Mouse (Mus musculus) testis, postnatal 10 days (tissue): Measurements from ENCODE around the gene Cox7a2l.

Experiments
- DNase-seq: peaks from one replicate; pipeline ENCODE4 v3.0.0; 2021; ENCODE audit warnings: low spot score

Cox7a2l gene

DNA sequence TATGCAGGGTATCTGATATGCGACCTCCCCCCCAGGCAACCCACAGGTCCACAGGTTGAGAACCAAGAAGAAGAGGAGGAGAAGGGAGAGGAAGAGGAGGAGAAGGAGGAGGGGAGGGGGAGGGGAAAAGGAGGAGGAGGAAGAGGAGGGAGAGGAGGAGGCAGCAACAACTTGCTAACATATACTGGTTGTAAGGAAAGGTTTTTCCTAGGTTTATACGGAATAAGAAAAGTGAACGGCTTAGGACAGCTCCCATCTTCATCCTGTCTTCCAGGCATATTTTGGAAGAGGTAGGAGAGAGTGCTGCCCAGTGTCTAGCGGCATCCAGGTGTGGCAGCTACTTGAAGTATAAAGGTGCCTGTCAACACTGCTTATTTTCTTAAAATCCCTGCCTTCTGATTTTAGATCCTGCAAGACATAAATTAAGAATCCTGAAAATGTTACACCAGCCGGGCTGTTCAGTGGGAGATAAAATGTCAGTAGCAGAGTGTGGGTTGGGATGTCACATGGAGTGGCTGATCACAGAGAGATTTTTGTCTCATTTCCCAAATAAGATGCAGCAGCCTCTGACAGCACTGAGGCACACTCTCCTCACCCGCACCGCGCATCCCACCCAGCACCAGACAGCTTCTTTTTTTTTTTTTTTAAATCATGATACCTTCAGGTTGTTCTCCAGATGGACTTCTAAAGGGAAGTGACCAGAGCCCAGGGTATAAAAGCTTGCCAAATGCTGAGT, at the start of gene Cox7a2l:
Gene Cox7a2l (minus strand): TSS at position 51 of the 736 bp plus-strand sequence.
- no peak for DNase-seq

DNA sequence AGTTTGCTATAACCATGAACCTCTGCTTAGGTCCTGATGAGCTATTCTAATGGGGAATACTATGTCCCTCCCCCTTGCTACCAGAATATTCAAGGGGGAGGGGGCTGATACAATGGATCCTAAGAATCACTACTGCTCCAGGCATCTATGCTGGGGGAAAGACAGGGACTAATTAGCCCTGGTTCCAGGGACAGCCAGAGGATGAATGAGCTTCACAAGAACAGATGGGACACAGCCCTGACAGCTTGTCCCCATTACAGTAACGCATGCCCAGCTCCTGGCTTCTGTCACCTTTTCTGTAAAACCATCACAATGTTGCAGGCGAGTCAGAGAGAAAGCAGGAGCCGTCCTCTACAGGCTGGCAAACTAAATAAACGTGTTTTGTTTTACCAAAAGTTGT, 48.4 kb upstream of the Cox7a2l start:
- DNase-seq: no peak

DNA sequence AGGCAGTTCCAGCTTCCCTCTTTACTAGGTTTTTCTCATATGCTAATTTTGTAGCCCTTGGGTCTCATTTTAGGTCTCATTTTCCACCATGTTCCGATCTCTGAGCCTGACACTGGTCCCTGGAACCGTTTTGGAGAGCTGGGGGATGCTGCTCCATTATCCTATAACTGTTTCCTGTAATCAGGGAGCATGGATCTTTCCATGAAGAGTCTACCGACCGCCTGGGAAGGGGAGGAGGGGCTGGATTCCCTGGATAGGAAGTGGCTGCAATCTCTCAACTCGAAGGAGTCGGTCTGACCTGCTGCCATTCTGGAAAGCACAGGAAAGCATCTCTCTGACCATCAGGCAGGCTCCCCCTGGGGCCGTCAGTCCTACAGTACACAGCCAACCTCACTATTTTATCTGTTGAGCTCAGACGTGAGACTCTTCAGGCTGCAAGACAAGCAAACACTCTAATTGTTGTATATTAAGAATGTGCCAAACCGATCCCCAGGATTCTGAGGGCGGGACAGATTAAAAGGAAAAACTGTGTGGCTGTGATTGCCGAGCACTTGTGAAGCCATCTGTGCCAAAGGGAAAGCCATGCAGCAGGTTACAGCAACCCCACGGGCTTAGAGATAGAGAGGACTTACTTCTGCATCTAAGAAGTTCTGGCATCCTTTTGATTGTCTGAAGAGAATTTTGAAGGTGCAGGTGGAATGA, 47.1 kb upstream of the Cox7a2l start:
- peak; percentile 38 for DNase-seq

DNA sequence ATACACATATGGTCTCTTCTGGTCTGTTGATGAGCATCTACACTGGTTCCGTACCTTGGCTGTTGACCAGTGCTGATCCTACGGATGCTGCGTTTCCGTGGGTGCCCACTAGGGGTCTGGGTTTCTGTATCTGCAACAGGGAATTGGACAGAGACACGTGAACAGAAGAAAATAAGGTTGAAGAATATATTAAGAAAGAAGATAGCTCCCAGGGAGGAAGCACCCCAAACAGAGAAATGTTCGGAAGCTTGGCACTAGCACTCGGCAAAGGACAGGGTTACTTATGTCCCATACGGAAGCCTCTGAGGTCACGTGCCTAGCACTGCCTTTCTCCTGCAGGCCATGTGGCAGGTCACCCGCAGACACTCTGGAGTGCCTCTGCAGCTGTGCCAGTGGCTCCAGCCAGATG, 46.6 kb upstream of the Cox7a2l start:
- DNase-seq: peak; percentile 78

DNA sequence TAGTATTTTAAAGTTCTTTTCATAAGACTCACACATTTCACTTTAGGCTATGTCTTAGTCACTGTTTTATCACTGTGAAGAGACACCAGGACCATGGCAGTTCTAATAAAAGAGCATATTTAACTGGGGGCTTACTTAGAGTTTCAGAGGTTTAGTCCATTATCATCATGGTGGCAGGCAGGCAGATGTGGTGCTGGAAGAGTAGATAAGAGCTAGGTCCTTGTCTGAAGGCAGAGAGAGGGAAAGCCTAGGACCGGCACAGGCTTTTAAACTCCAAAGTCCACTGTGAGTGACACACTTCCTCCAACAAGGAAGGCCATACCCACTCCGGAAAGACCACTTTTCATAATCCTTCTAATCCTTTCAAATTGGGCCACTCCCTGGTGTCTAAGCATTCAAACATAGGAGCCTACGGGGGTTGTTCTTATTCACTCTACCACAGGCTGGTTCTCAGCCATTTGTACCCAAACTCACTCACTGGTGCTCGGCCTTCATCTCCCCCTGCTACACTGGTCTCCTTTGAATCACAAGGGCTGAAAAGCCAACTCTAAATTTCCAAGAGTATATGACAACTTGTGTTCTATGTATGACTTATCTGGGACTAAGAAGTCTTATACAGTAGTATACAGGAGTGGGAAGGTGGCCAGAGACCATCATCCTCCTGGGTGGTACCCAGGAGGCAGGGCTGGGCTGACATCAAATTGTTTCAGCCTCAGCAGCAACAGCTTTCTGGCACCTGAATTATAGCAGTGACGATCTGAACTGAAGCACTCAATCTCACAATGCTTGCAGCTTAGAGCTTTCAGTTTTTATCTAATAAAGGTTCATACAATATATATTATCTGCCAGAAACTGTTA, 45.3 kb upstream of the Cox7a2l start:
- no peak for DNase-seq

DNA sequence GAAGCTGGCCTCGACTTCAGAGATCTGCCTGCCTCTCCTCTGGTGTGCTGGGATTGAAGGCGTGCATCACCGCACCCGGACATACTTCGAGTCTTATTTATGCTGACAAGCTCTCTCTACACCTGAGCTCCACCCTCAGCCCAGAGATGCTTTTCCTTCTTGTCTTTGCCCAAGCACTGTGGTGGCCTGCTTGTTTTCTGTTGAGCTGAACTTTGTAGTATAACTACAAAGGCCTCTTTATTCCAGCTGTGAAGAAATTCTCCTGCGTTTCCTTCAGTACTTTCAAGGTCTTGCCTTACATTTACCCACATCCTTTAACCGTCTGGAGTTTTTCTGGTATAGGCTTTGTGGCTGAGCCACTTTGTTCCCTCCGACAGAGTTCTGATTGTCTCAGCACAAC, 42.0 kb upstream of the Cox7a2l start:
- no peak for DNase-seq

DNA sequence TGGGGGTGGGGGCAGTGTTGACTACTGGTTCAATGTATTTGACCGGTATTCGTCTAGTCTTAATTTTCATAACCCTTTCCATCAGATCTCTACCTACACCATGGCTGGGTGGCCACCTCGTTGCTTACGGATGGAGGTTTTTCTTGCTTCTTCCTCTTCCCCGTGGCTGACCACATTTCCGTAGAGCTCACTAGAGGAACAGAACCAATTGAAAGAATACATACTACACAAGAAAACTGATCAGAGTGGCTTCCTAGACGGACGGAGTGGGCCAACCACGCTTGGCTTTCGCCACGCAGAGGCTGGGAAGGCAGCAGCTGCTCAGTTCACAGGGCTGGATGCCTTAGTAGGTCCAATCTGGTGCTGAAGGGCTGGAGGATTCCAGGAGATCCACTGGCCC, 38.7 kb upstream of the Cox7a2l start:
- no peak for DNase-seq

DNA sequence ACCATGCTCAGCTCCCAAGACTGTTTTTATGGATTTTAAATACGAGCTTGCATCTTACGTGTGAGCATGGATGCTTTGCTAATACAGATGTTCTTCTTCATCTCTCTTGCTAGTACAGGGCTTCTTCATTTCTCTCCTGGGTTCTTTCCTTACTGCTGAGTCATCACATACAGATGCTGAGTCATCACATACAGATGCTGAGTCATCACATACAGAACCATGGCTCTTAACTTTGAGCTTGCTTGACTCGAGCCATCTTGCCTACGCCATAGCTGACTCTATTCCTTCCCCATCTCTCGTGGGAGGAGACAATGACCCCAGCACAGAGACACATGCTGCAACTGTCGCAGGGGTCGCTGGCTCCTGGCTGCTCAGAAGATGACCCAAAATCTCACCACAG, 37.9 kb upstream of the Cox7a2l start:
- no peak for DNase-seq

DNA sequence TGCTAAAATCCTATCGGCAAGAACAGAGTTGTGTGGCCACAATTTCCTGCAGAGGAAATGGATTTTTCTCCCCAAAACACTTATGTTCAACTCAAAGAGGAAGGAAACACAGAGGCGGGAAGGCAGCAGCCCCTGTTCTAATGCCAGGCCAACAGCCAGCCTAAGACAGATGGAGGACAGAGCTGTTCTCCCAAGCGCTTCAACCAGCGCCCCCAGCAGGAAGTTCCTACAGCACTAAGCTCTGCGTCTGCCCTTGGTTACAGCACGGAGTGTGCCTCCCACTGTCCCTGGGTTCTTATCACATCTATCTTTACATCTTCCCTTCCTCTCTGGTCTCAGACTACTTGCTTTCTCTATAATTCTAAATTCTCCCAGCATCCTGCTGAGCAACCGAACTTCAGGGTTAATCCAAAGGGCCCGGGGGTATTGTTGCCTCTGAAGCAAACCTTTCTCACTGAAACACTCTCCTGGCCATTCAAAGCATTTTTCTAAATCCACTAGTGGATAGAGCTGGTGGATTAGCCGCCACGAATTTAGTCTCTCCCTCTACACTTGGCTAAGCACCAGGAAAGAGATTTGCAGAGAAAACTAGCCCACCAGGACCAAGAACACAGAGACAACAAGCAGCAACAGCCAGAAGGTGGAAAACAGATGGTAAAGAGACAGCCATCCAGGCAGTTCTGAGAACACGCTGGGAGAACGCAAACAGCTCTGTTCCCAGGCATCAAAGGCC, 31.5 kb upstream of the Cox7a2l start:
- DNase-seq: no peak

DNA sequence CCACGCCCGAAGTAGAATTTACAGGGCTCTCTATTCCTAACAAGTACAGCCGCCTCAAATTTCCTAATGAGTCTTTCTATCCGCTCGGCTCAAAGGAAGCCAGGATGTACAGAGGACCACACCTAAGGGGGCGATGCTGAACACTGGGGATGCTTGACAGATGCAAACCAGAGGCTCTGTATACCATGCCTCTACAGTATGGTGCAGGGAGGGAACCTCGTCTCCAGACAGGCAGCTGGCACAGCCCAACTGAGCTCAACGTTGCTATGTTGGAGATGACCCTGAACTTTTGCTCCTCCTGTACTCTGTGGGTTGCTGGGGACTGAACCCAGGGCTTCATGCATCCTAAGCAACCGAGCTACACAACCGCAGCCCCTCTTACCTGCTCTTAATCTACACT, 30.0 kb upstream of the Cox7a2l start:
- DNase-seq: no peak

DNA sequence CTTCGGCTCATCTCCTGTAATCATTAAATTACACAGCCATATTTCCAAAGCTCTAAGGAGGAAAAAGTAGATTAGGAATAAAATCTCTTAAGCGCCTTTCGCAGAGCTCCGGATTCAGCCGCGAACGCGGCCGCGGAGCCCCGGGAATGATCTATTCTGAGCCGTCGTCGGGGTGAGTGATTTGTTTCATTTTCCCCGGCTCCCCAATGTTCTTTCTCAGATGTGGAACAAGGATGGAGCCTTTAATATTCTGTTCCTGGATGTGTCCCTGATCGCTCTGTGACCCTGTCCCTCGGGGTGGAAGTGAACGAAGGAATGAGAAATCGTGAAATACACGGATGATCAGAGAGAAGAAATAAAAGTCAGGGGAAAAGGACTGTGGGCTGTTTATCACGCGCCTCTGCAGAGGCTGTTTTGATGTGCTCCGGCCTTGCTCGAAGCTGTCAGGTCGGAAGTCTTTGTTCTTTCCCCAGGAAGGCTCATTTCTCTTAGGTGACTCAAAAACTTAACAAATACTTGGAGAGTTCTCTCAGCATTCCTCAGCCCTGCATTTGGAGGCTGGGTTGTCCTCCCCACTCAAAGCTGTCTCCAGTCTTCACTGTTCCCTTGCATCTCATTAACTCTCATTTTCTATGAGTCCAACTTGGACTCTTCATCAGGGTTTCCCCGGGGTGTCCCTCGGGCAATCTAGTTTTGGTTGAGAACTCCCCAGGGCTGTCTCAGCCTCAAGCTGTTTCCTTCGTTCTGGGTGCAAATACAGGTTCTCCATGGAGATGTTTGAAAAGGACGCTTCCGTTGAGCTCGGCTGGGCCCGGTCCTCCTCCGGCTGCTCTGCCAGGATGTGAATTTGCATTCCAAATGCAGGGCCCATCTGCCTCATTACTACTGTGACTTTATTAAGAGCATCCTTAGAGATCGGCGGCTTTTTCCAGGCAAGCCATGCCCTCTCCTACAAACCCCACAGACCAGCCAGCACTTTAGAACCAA, 28.9 kb upstream of the Cox7a2l start:
- DNase-seq: no peak

DNA sequence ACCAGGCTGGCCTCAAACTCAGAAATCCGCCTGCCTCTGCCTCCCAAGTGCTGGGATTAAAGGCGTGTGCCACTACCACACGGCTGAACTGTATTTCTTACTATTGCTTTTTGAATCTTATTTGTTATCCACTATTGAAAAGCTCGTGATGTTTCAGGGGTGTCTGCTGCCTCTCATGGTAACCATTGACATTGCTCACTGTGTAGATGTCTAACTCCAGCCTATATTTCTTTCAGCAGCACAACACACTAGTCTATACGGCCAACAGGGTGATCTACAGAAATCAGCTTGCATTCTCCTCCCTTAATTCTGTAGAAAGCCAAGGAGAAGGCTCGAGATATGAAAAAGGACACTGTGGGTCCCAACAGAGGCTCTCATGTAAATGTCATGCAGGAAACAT, 28.1 kb upstream of the Cox7a2l start:
- DNase-seq: no peak

DNA sequence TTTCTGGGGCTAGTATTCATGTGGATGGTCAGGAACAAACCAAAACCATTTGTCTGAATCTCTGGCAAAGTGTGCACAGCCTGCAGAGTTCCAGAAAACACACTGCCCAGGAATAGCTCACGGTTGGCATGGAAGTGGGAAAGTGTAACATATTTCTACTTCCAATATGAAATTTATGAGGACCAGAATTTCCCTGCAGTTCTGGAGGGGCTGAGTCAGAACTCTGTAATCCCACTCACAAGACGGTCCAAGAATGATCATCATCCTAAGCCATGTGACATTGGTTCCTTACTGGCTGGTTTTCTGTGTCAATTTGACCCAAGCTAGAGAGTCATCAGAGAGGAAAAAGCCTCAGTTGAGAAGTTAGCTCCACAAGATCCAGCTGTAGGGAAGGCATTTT, 25.3 kb upstream of the Cox7a2l start:
- DNase-seq: no peak

DNA sequence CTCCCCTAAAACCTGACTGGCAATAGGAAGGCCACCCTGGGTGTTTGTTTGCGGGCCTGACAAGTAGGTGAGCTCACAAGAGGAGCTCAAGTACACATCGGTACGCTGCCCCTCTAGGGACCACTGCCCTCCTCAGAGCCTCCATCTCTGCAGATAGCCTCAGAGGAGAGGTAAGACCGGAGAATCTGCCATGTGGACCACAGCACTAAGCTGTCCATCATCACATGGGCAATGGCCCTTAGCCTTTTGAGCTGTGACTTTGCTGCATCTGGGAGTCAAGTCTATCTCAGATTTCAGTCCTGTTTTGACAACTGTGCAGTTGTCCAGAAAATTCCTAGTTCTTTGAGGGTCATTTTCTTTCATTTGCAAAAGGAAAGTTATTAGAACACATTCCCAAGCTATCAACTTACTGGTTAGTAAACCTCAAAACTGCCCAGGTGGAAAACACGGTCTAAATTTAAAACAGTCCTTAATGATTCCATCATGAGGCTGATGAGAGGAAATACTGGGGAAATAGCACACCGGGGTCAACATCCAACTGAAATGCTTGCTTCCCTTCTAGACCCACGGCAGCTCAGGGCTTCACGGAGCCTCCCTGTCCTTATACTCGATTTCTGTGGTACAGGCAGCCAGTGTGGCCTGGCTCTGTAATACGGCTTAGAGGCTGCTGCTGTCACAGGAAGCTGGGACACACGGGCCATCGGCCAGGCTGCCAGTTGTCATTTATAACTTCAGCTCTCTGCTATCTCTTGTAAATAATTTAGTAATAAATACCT, 22.3 kb upstream of the Cox7a2l start:
- no peak for DNase-seq

DNA sequence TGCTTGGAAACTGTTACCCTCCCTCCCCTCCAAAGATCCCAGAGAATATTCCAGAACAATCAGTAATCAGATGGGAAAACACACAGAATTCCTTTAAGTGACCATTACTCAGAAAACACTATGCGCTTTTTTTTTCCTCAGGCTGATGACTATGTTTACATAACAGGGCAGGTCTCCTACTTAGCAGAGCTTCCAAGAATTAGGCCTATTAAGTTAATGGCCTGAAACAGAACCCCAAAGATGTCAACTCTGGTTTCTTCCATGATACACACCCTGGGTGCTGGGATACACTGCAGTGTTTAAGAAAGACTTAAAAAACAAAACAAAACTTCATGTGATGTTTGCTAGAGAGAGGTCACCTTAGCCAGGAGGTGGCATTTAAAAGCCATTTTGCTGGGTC, 21.6 kb upstream of the Cox7a2l start:
- no peak for DNase-seq

DNA sequence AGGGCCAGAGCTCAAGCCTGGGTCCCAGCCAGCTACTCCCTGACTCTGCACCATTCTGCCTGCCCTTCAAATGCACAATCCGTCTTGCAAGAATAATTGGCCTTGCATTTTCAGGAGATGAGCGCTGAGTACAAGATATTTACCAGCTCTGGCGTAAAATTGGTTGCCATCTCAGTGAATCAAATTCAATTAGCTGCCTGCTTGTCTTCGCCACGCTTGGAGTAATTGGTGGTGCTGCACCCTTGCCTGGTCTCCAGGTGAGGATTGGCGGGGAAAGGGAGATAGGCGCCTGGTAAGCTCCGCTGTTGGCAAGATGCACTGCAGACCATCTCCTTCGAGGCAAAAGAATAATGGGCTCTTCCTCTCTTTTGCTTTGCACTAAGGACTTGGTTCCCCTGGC, 21.0 kb upstream of the Cox7a2l start:
- DNase-seq: no peak

DNA sequence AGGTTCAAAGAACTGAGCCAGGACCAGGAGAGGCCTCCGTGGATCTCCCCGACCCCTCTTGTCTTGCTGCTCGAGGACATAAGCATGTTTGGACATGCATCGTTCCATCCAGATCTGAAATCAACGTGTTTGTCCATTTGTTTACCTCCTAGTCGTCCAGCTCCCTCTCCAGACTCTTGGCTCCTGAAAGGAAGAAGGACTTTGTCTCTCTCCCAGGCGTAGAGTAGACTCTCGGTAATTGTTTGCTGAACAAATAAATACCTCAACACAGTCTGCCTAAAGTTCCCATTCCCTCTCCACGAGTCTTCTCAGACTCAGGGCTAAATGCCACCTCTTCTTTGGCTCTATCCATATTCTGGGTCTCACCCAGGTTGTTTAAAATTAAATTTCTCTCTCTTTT, 16.0 kb upstream of the Cox7a2l start:
- no peak for DNase-seq

DNA sequence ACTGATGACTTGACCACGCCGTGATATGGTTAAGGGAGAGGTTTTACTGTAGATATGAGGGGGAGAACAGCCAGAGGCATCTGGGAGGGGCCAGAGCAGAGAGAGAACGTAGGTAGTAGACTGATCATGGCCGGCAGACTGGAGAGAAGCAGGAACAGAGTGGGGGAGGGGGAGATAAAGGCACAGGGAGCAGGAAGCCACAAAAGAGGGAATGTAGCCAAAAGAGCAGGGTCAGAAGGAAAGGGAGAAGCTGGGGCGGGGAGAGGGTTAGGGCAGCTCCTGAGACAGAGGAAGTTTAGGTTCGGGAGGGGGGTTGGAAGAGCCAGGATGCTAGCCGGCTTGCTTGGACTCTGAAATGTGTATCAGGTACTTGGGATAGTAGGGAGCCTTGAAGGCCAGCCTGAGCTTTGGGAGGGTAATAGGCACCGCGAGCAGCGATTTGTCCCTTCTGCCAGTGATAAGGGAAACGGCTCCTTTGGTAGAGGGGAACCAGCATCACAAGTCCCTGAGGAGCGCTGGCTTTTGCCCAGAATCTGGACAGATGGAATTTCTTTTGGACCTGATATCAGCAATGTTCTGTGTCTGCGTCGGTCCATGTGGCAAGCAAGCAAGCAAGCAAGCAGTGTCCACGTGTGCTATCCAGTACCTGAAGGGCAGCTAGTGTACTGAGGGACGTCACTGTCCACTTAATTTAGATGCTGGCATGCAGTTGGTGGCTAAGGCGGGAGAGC, 10.7 kb upstream of the Cox7a2l start:
- DNase-seq: peak; percentile 65
